Mouse (Mus musculus): ENCODE data around the gene Ctdspl. TPM values are rescaled to one million over a fixed set of nuclear protein-coding genes. Genes with fewer than 3 reads are reported as not detected.

Ctdspl gene
- total RNA-seq, 2 experiments from 2014 or later = 16.0 to 17.5 TPM

GRCm38 (mm10) chr9:119083966-119084365 is 157.7 kb downstream of the Ctdspl start:
- DNase-seq = no peak
- intact Hi-C loops (cut with DNase I) = no loop called here

- no peak for DNase-seq
- intact Hi-C loops (cut with DNase I) = no loop called here
Measured at GRCm38 (mm10) chr9:119086451-119086850, 160.2 kb downstream of the Ctdspl start.

- no peak for DNase-seq
- intact Hi-C loops (cut with DNase I) = no loop called here
Measured at GRCm38 (mm10) chr9:119087309-119087708, 161.1 kb downstream of the Ctdspl start.

GRCm38 (mm10) chr9:119088148-119088801 is 162.0 kb downstream of the Ctdspl start:
- intact Hi-C loops (cut with DNase I) = no loop called here
- peak; percentile 89 to 91 for DNase-seq

- intact Hi-C loops (cut with DNase I) = no loop called here
- DNase-seq = no peak
Measured at GRCm38 (mm10) chr9:119089437-119089836, 163.2 kb downstream of the Ctdspl start.

- intact Hi-C loops (cut with DNase I) = no loop called here
- DNase-seq = no peak
Measured at GRCm38 (mm10) chr9:119090462-119090861, 164.2 kb downstream of the Ctdspl start.

- DNase-seq = no peak
- intact Hi-C loops (cut with DNase I) = no loop called here
Measured at GRCm38 (mm10) chr9:119091581-119092310, 165.5 kb downstream of the Ctdspl start.

- intact Hi-C loops (cut with DNase I) = no loop called here
- peak; percentile 58 to 62 for DNase-seq
Measured at GRCm38 (mm10) chr9:119092473-119093418, 166.5 kb downstream of the Ctdspl start.

Small RNA genes within 50 kb of the gene (microRNA-seq; reads per million reads assigned to microRNA genes)
- 32.5 to 232 reads per million in 2 experiments for gene Mir26a-1

Other genes starting within 250 kb of the Ctdspl start
- gene Vill, start 126.3 kb downstream of the Ctdspl start, total RNA-seq (2021) = 1 to 10 TPM; 1.5 to 3.7 TPM
- gene Plcd1, start 167.0 kb downstream of the Ctdspl start, total RNA-seq (2021) = 10 to 100 TPM; 16.5 to 18.7 TPM
- under 1 TPM in 1 of 2 experiments, not detected in 1; 0.07 TPM for gene Dlec1, start 176.0 kb downstream of the Ctdspl start, total RNA-seq (2021)
- gene Acaa1b, start 230.6 kb downstream of the Ctdspl start, total RNA-seq (2021) = 1 to 10 TPM; 2.6 to 4.8 TPM
- not detected for gene Gm47289, start 232.7 kb downstream of the Ctdspl start, total RNA-seq (2021)